Mouse (Mus musculus) limb, embryonic 15.5 days (tissue): Measurements from ENCODE around the gene Zfp277. TPM values are rescaled to one million over a fixed set of nuclear protein-coding genes. Genes with fewer than 3 reads are reported as not detected.

ENCODE experiments used
- ATAC-seq: fragments of 200-750 bp; cut with Nextera tagmentation; 2 replicates; pipeline ENCODE4 v1.8.0; 2017; ENCODE audit warnings: low read depth, moderate TSS enrichment; ENCODE audit not compliant: insufficient number of reproducible peaks, low FRiP score, low TSS enrichment
- H3K27ac ChIP-seq: fragments of 300-500 bp; sonication (generic); 2 replicates; pipeline ENCODE4 v1.5.1; 2015; ENCODE audit warnings: moderate library complexity, mild to moderate bottlenecking, inconsistent platforms
- H3K27me3 ChIP-seq: fragments of 300-500 bp; sonication (generic); 2 replicates; pipeline ENCODE4 v1.6.1; 2015; ENCODE audit warnings: inconsistent platforms
- H3K36me3 ChIP-seq: fragments of 300-500 bp; sonication (generic); 2 replicates; pipeline ENCODE4 v1.6.1; 2015; ENCODE audit warnings: inconsistent platforms
- H3K4me1 ChIP-seq: fragments of 300-500 bp; sonication (generic); 2 replicates; pipeline ENCODE4 v1.6.1; 2015; ENCODE audit warnings: inconsistent platforms
- H3K4me2 ChIP-seq: fragments of 300-500 bp; sonication (generic); 2 replicates; pipeline ENCODE4 v1.6.1; 2015; ENCODE audit warnings: mild to moderate bottlenecking, inconsistent platforms
- H3K4me3 ChIP-seq: fragments of 300-500 bp; sonication (generic); 2 replicates; pipeline ENCODE4 v1.5.1; 2015; ENCODE audit warnings: mild to moderate bottlenecking, inconsistent platforms
- H3K9ac ChIP-seq: fragments of 300-500 bp; sonication (generic); 2 replicates; pipeline ENCODE4 v1.6.1; 2015; ENCODE audit warnings: inconsistent platforms
- H3K9me3 ChIP-seq: fragments of 300-500 bp; sonication (generic); 2 replicates; pipeline ENCODE4 v1.6.1; 2016; ENCODE audit warnings: inconsistent platforms
- WGBS: fragments of 180-500 bp; shearing (Covaris S2); methylation state at CpG from one replicate; pipeline ENCODE4 v1.1.7; 2015; 5-methylcytosine and 5-hydroxymethylcytosine counted together
- polyA plus RNA-seq: library from polyadenylated mRNA; unstranded; fragments of >200 nt; fragmentation: Nextera tagmentation; extraction: Ambion mirVana; gene quantifications from 2 replicates; pipeline ENCODE4 v1.2.1, GENCODE M21; 2015

Gene Zfp277
- polyA plus RNA-seq, 1 experiment from 2014 or later: 35.2 TPM

DNA sequence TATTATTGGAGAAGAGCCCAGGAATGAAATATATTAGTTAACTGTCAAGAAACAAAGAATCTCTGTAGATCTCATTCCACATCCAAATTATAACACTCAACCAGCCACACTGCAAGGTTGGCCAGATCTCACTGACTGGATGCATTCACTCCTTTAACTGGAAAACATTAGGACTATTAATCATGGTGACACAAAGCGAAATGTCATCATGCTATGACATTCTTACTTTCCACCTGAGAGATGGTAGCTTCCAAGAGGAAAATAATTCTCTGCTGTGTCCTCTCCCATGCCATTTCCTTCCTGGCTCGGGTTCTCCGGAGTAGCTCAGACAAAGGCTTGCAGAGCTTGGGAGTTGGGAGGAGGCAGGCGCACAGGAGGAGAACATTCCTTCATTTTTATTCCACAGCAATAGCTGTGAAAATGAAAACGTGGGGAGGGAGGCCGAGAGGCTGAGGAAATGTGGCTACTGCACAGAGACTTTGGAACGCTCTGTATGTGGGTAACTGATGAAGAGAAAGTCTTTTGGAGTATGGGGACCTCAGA, 17.1 kb upstream of the Zfp277 start:
- Histone ChIP-seq H3K9me3 (no peaks in the 10 kb centered on the region), H3K27ac (0 out of 2 replicates have a peak overlapping the region, but pooled peaks have one; percentile 9), H3K4me2 (no peak overlapping the region), H3K4me3 (no peak overlapping the region), H3K27me3 (no peaks in the 10 kb centered on the region), H3K4me1 (peaks cover 9% of the 10 kb centered on the region; the same call in 1 of the 2 replicates), H3K9ac (no peak overlapping the region), H3K36me3 (no peaks in the 10 kb centered on the region)
- ATAC-seq: no peak
- 52% methylated on average over 7 of the region's 7 CpGs for WGBS

DNA sequence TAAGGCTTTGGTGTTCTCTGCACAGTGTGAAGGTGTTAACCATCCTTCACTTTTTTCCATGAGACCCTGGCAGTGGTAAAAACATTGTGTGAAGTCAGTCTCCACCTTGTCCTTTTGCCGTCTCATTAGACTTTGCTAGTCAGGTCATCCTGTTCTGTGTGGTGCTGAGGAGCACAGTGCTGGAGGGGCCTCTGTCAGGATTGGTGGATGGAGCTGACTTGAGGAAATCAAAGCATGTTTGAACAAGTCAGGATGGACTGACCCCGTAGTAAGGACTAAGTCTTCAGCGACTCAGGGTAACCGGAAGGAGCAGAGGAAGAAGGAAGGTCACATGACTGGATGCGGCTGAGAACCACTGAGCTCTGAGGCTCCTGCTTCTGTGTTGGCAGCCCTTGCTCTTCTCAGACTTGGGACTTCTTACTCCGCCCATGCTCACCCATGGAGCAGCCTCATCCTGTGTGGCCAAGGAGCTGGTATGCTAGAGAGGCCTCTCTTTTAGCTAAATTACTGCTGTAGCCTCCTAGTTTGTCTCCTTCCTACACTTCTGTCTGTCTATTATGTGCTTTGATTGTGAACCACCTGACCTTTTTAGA, 14.1 kb upstream of the Zfp277 start:
- Histone ChIP-seq H3K27ac (peak overlapping the region; percentile 59; the same call in 1 of the 2 replicates), H3K27me3 (no peaks in the 10 kb centered on the region), H3K9me3 (no peaks in the 10 kb centered on the region), H3K36me3 (no peaks in the 10 kb centered on the region), H3K4me1 (peaks cover 7% of the 10 kb centered on the region; the same call in 1 of the 2 replicates), H3K9ac (no peak overlapping the region), H3K4me3 (no peak overlapping the region), H3K4me2 (no peak overlapping the region)
- WGBS: 71% methylated on average over 6 of the region's 6 CpGs
- no peak for ATAC-seq

GRCm38 (mm10) chr12:40458977-40459376, 13.3 kb upstream of the Zfp277 start:
- 72% methylated on average over 3 of the region's 3 CpGs for WGBS
- no peaks in the 10 kb centered on the region for H3K4me1 ChIP-seq
- H3K4me3 ChIP-seq: no peak overlapping the region
- H3K9ac ChIP-seq: no peak overlapping the region
- H3K27ac ChIP-seq: no peak overlapping the region
- no peak for ATAC-seq
- H3K27me3 ChIP-seq: no peaks in the 10 kb centered on the region
- no peaks in the 10 kb centered on the region for H3K9me3 ChIP-seq
- no peak overlapping the region for H3K4me2 ChIP-seq
- no peaks in the 10 kb centered on the region for H3K36me3 ChIP-seq

DNA sequence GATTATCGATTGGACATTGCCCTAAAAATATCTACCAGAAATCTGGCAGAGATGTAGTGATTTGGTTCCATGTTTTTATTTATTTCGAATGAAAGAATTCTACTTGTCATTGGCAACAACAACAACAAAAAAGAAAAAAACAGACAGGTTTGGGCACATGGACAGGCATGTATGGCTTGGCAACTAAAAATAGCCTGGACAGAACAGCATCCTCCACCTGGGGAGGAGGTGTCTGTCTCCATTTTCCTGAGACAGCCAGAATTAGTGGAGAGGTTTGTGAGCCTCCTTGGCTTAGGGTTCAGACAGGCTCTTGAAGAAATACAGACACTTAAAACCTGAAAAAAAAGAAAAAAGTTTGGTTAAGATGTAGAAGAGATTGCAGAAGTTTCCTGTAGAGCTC, 10.8 kb upstream of the Zfp277 start:
- H3K27me3 ChIP-seq: no peaks in the 10 kb centered on the region
- 85% methylated on average over 2 of the region's 2 CpGs for WGBS
- H3K4me2 ChIP-seq: no peak overlapping the region
- no peak overlapping the region for H3K4me3 ChIP-seq
- no peaks in the 10 kb centered on the region for H3K36me3 ChIP-seq
- no peaks in the 10 kb centered on the region for H3K4me1 ChIP-seq
- no peak overlapping the region for H3K27ac ChIP-seq
- no peaks in the 10 kb centered on the region for H3K9me3 ChIP-seq
- no peak for ATAC-seq
- no peak overlapping the region for H3K9ac ChIP-seq

DNA sequence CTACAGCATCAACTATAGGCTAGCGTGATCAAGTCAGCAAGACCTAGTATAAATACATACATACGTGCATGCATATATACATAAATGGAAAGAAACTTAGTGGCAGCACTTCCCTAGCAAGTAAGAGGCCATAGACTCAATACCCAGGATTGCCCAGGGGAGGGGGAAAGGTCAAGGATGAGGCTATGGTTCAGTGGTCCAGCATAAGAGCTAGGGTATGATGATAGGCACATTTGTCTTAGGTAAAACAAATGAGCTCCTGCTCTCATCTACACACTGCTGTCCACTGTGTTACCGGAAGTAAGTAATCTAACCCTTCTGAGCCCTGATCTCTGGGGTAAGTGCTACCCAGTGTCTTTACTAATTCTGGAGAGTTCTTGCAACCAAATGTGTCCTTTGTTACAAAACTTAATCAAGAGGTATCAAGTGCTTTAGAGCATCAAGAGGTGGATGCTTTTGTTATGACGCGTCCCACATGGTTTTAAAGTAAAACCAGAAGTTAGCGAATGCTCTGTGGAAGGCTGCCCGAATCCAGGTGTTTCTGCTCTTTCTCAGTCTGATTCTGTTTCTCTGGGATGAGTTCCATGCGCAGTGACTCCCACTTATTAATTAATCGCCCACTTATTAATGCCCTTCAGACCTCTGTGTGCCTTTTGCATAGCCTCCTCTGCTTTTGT, 3.6 kb upstream of the Zfp277 start:
- no peak overlapping the region for H3K27ac ChIP-seq
- WGBS: 57% methylated on average over 9 of the region's 9 CpGs
- H3K9me3 ChIP-seq: no peaks in the 10 kb centered on the region
- no peaks in the 10 kb centered on the region for H3K36me3 ChIP-seq
- no peak overlapping the region for H3K9ac ChIP-seq
- H3K4me3 ChIP-seq: no peak overlapping the region
- no peak overlapping the region for H3K4me2 ChIP-seq
- H3K4me1 ChIP-seq: peaks cover 21% of the 10 kb centered on the region
- ATAC-seq: no peak
- H3K27me3 ChIP-seq: no peaks in the 10 kb centered on the region

DNA sequence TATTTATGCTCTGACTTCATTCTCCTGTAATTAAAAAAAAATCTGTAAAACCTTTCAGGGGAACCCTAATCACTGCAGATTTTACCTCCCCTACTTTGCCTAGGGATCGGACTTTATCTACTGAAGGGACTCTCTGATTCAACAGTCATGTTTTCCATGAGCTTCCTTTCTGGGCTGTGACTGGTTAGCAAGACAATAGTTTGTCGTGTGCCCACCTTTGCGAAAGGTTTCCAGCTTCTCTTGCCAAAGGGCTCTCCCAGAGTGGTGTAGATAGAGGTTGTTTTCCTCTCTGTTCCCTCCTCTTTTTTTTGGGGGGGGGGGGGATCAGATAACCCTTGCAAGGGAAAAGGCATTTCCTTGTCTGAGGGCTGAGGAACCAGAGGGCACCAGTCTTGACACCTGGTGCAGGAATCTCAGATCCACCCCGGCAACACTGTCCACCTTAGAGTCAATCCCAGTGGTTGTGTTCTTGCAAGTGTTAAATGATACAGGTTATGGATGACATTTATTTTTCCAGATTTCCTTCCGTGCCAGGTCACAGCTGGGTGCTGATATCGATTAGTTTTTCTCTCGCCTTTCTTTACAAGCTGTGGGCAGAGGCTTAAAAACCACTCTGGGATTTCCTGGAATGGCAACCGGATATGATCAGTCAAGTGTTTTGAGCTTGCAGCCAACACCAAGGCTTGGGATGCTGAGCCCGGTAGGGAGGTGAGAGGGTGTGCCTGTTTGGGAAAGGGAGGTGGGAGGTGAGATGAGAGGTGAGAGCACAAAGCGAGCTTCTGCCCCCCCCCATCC, 2.1 kb upstream of the Zfp277 start:
- Histone ChIP-seq H3K27me3 (no peaks in the 10 kb centered on the region), H3K4me3 (peak overlapping the region; percentile 81), H3K36me3 (no peaks in the 10 kb centered on the region), H3K9me3 (no peaks in the 10 kb centered on the region), H3K9ac (no peak overlapping the region), H3K4me1 (peaks cover 21% of the 10 kb centered on the region), H3K27ac (no peak overlapping the region), H3K4me2 (peak overlapping the region; percentile 90)
- 16% methylated on average over 10 of the region's 10 CpGs for WGBS
- no peak for ATAC-seq

GRCm38 (mm10) chr12:40446450-40447381, 1.0 kb upstream of the Zfp277 start:
- H3K36me3 ChIP-seq: no peaks in the 10 kb centered on the region
- under 1% methylated on average over 44 of the region's 44 CpGs for WGBS

GRCm38 (mm10) chr12:40445206-40445605, 496 bp downstream of the Zfp277 start:
- Histone ChIP-seq H3K9ac (peak overlapping the region; percentile 44), H3K4me3 (peak overlapping the region; percentile 81), H3K36me3 (no peaks in the 10 kb centered on the region), H3K4me2 (peak overlapping the region; percentile 75), H3K9me3 (no peaks in the 10 kb centered on the region), H3K27me3 (no peaks in the 10 kb centered on the region), H3K27ac (peak overlapping the region; percentile 59), H3K4me1 (peaks cover 21% of the 10 kb centered on the region)
- WGBS: 2% methylated on average over 16 of the region's 16 CpGs
- ATAC-seq: 0 out of 2 replicates have a peak, but pooled peaks have one; percentile 37

More at GRCm38 (mm10) chr12:40446450-40447381, 1.0 kb upstream of the Zfp277 start:
- Histone ChIP-seq H3K4me2 (peak overlapping the region; percentile 90), H3K27ac (peak overlapping the region; percentile 86), H3K9me3 (no peaks in the 10 kb centered on the region), H3K27me3 (no peaks in the 10 kb centered on the region), H3K4me3 (peak overlapping the region; percentile 81), H3K9ac (peak overlapping the region; percentile 77), H3K4me1 (peaks cover 21% of the 10 kb centered on the region)
- peak; percentile 7; the same call in 1 of the 2 replicates for ATAC-seq

DNA sequence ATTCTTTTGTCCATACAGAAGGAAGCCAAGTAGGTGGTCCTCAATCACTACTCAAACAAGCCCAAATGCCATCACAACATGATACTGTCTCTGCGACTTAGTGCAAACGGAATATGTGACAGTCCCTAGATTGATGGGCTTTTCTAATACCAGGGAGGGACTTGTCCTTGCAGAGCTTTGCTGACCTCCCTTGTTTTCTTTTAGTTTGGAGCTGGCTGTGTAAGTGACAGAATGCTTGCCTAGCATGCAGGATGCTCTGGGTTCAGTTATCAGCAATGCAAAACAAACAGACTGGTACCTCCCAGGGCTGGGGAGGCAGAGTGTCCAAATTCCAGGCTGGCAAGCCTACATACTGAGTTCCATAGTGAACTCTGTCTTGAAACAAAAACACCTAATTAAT, 7.7 kb downstream of the Zfp277 start:
- Histone ChIP-seq H3K36me3 (no peaks in the 10 kb centered on the region), H3K4me1 (no peaks in the 10 kb centered on the region; the same call in 1 of the 2 replicates), H3K4me3 (no peak overlapping the region), H3K9ac (no peak overlapping the region), H3K27me3 (no peaks in the 10 kb centered on the region), H3K9me3 (no peaks in the 10 kb centered on the region), H3K27ac (no peak overlapping the region), H3K4me2 (no peak overlapping the region)
- ATAC-seq: no peak
- WGBS: 61% methylated on average over 2 of the region's 2 CpGs

- no peaks in the 10 kb centered on the region for H3K36me3 ChIP-seq
- ATAC-seq: no peak
- H3K27me3 ChIP-seq: no peaks in the 10 kb centered on the region
- H3K9me3 ChIP-seq: no peaks in the 10 kb centered on the region
- no peak overlapping the region for H3K4me3 ChIP-seq
- peaks cover 2% of the 10 kb centered on the region; the same call in 1 of the 2 replicates for H3K4me1 ChIP-seq
- WGBS: 43% methylated on average over 3 of the region's 3 CpGs
- H3K27ac ChIP-seq: no peak overlapping the region
- H3K9ac ChIP-seq: no peak overlapping the region
- H3K4me2 ChIP-seq: no peak overlapping the region
Observed at GRCm38 (mm10) chr12:40434101-40434500, 11.6 kb downstream of the Zfp277 start.

- Histone ChIP-seq H3K27me3 (no peaks in the 10 kb centered on the region), H3K4me1 (peaks cover 2% of the 10 kb centered on the region; the same call in 1 of the 2 replicates), H3K27ac (no peak overlapping the region), H3K4me3 (no peak overlapping the region), H3K4me2 (no peak overlapping the region), H3K9me3 (no peaks in the 10 kb centered on the region), H3K36me3 (no peaks in the 10 kb centered on the region), H3K9ac (no peak overlapping the region)
- 77% methylated on average over 5 of the region's 5 CpGs for WGBS
- ATAC-seq: no peak
Observed at GRCm38 (mm10) chr12:40431075-40431474, 14.6 kb downstream of the Zfp277 start.
